Mouse (Mus musculus) heart, embryonic 11.5 days (tissue): Measurements from ENCODE around the gene Haus7. TPM values are rescaled to one million over a fixed set of nuclear protein-coding genes. Genes with fewer than 3 reads are reported as not detected.

Experiments
- ATAC-seq: fragments of 200-750 bp; cut with Nextera tagmentation; replicated peaks from 2 replicates; pipeline ENCODE4 v1.8.0; 2017; ENCODE audit warnings: moderate library complexity; ENCODE audit not compliant: insufficient number of reproducible peaks, low FRiP score, low TSS enrichment
- H3K27ac ChIP-seq: fragments of 300-500 bp; sonication (generic); 2 replicates; pipeline ENCODE4 v1.5.1; 2014; ENCODE audit warnings: mild to moderate bottlenecking, low read depth, low read length
- H3K27me3 ChIP-seq: fragments of 300-500 bp; sonication (generic); 2 replicates; pipeline ENCODE4 v1.6.1; 2014; ENCODE audit warnings: mild to moderate bottlenecking, low read length, mixed read lengths; ENCODE audit not compliant: control insufficient read depth, insufficient read depth
- H3K36me3 ChIP-seq: fragments of 300-500 bp; sonication (generic); 2 replicates; pipeline ENCODE4 v1.6.1; 2014; ENCODE audit warnings: mild to moderate bottlenecking, low read length, moderate library complexity, mixed read lengths; ENCODE audit not compliant: control insufficient read depth, insufficient read depth
- H3K4me1 ChIP-seq: fragments of 300-500 bp; sonication (generic); 2 replicates; pipeline ENCODE4 v1.6.1; 2014; ENCODE audit warnings: low read length; ENCODE audit not compliant: control insufficient read depth, insufficient read depth
- H3K4me2 ChIP-seq: fragments of 300-500 bp; sonication (generic); 2 replicates; pipeline ENCODE4 v1.6.1; 2014; ENCODE audit warnings: mild to moderate bottlenecking, moderate library complexity
- H3K4me3 ChIP-seq: fragments of 300-500 bp; sonication (generic); 2 replicates; pipeline ENCODE4 v1.5.1; 2014; ENCODE audit warnings: low read depth, low read length
- H3K9ac ChIP-seq: fragments of 300-500 bp; sonication (generic); 2 replicates; pipeline ENCODE4 v1.6.1; 2014; ENCODE audit warnings: mild to moderate bottlenecking, low read depth, low read length, moderate library complexity
- H3K9me3 ChIP-seq: fragments of 300-500 bp; sonication (generic); replicated peaks from 2 replicates; pipeline ENCODE4 v1.6.1; 2016; ENCODE audit warnings: low read length; ENCODE audit not compliant: control insufficient read depth
- WGBS: fragments of 180-500 bp; shearing (Covaris S2); extraction: QIAGEN DNeasy Blood & Tissue Kit; methylation state at CpG from one replicate; pipeline ENCODE4 v1.1.7; 2014; ENCODE audit not compliant: insufficient replicate concordance; 5-methylcytosine and 5-hydroxymethylcytosine counted together
- polyA plus RNA-seq: library from polyadenylated mRNA; unstranded; fragments of >200 nt; fragmentation: Nextera tagmentation; extraction: Ambion mirVana; gene quantifications from 2 replicates; pipeline ENCODE4 v1.2.1, GENCODE M21; 2014

Gene Haus7
- polyA plus RNA-seq, 1 experiment from 2014 or later = 72.7 TPM

DNA sequence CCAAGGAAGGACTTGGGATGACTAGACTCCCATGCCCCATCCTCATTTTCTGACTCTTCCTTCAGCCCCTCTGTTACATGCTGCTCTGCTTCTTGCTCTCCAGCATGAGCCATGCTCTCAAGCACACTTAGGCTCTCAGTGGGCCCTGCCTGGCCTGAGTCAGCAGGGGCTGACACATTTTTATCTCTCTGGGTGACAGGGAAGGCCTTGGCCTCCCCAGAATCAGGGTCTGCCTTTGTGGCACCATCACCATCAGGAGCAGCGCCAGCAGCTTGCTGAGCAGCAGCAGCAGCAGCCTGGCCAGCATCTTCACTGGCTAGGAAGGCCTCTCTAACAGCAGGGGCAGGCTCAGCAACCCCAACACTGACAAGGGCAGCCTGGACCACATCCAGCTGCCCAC, 62.4 kb downstream of the Haus7 start:
- no peaks in the 10 kb centered on the region for H3K4me1 ChIP-seq
- H3K27ac ChIP-seq = no peak overlapping the region
- no peak overlapping the region for H3K9ac ChIP-seq
- no peaks in the 10 kb centered on the region for H3K36me3 ChIP-seq
- no peak overlapping the region for H3K4me3 ChIP-seq
- H3K9me3 ChIP-seq = no peaks in the 10 kb centered on the region
- 100% methylated on average over 1 of the region's 1 CpGs for WGBS
- no peak overlapping the region for H3K4me2 ChIP-seq
- H3K27me3 ChIP-seq = no peaks in the 10 kb centered on the region
- ATAC-seq = no peak

GRCm38 (mm10) chrX:73391481-73391880, 67.4 kb downstream of the Haus7 start:
- Histone ChIP-seq H3K36me3 (no peaks in the 10 kb centered on the region), H3K4me1 (no peaks in the 10 kb centered on the region), H3K4me2 (no peak overlapping the region), H3K27me3 (no peaks in the 10 kb centered on the region), H3K27ac (no peak overlapping the region), H3K9me3 (no peaks in the 10 kb centered on the region), H3K4me3 (no peak overlapping the region), H3K9ac (no peak overlapping the region)
- ATAC-seq = no peak
- 73% methylated on average over 4 of the region's 4 CpGs for WGBS

Other genes starting within 250 kb of the Haus7 start
- gene Xlr4b, start 244.7 kb downstream of the Haus7 start, polyA plus RNA-seq = 0.44 and 0.76 TPM in 2 replicates
- 8.4 and 9.2 TPM in 2 replicates for gene F8a, start 230.8 kb downstream of the Haus7 start, polyA plus RNA-seq
- gene Xlr4c, start 215.9 kb downstream of the Haus7 start, polyA plus RNA-seq = 0.20 and 0.62 TPM in 2 replicates
- gene Xlr3c, start 193.7 kb downstream of the Haus7 start, polyA plus RNA-seq = not detected in 2 replicates
- gene Xlr5a, start 166.1 kb downstream of the Haus7 start, polyA plus RNA-seq = not detected in 2 replicates
- not detected in 2 replicates for gene Xlr5c, start 166.1 kb downstream of the Haus7 start, polyA plus RNA-seq
- gene Gm45015, start 122.2 kb downstream of the Haus7 start, polyA plus RNA-seq = not detected in 2 replicates
- 12.3 and 14.4 TPM in 2 replicates for gene Zfp275, start 116.4 kb downstream of the Haus7 start, polyA plus RNA-seq
- gene Gm18336, start 60.3 kb downstream of the Haus7 start, polyA plus RNA-seq = not detected in 2 replicates
- 0.04 TPM in 1 of 2 replicates, not detected in the other for gene Zfp92, start 47.9 kb downstream of the Haus7 start, polyA plus RNA-seq
- not detected in 2 replicates for gene Trex2, start 23.7 kb downstream of the Haus7 start, polyA plus RNA-seq
- gene Bgn, start 24.6 kb upstream of the Haus7 start, polyA plus RNA-seq = 59.2 and 68.0 TPM in 2 replicates
- gene Atp2b3, start 44.0 kb upstream of the Haus7 start, polyA plus RNA-seq = 0.10 and 0.25 TPM in 2 replicates
- gene Dusp9, start 180.4 kb upstream of the Haus7 start, polyA plus RNA-seq = 2.8 and 5.4 TPM in 2 replicates
- 11.1 and 12.2 TPM in 2 replicates for gene Pnck, start 201.1 kb upstream of the Haus7 start, polyA plus RNA-seq
- 6.9 and 8.2 TPM in 2 replicates for gene Slc6a8, start 214.1 kb upstream of the Haus7 start, polyA plus RNA-seq